Comparison of ENCODE assay signal across 17 mouse cellular contexts in genomic region chr19:20122475-20122874, GRCm38 (mm10).
DNase-seq lines count a peak whose midpoint lies in the region; ATAC-seq lines count a peak whose summit lies in the region.
"Had no signal": no experiment of that assay in that cellular context is flagged by ENCODE, and none has a peak within 500 bp of the region (broad histone marks: within the 10 kb centered on the region; RNA-seq: fewer than 3 reads in every experiment).

No protein-coding gene starts in this region.

- intact Hi-C loops in heart, postnatal 10 days (cut with DNase I): no loop called here

- H3K4me3 ChIP-seq in forebrain, embryonic 15.5 days: no peak overlapping the region
- H3K4me3 ChIP-seq in midbrain, embryonic 12.5 days: no peak overlapping the region
- H3K4me3 ChIP-seq: embryonic facial prominence, embryonic 13.5 days; gastrocnemius, adult 2 months; heart, embryonic 12.5 days; liver, embryonic 13.5 days had no signal

- 5% methylated on average over 4 of the region's 4 CpGs for WGBS in forebrain, embryonic 15.5 days
- 19% methylated on average over 4 of the region's 4 CpGs for WGBS in midbrain, embryonic 12.5 days

- no peak overlapping the region for H3K4me2 ChIP-seq in forebrain, embryonic 15.5 days (replicated peaks)
- no peak overlapping the region for H3K4me2 ChIP-seq in midbrain, embryonic 12.5 days (replicated peaks)
- H3K4me2 ChIP-seq: embryonic facial prominence, embryonic 13.5 days; heart, embryonic 12.5 days; liver, embryonic 13.5 days had no signal

- no peaks in the 10 kb centered on the region for H3K36me3 ChIP-seq in forebrain, embryonic 15.5 days
- no peaks in the 10 kb centered on the region for H3K36me3 ChIP-seq in midbrain, embryonic 12.5 days
- H3K36me3 ChIP-seq: embryonic facial prominence, embryonic 13.5 days; heart, embryonic 12.5 days; liver, embryonic 13.5 days had no signal

- H3K9me3 ChIP-seq in forebrain, embryonic 15.5 days: no peaks in the 10 kb centered on the region
- H3K9me3 ChIP-seq in midbrain, embryonic 12.5 days: no peaks in the 10 kb centered on the region
- H3K9me3 ChIP-seq: embryonic facial prominence, embryonic 13.5 days; heart, embryonic 12.5 days; liver, embryonic 13.5 days had no signal

- 0 out of 2 replicates have a peak overlapping the region, but pooled peaks have one; percentile 11 for H3K27ac ChIP-seq in forebrain, embryonic 15.5 days (replicated peaks)
- H3K27ac ChIP-seq in midbrain, embryonic 12.5 days (replicated peaks): no peak overlapping the region
- H3K27ac ChIP-seq: embryonic facial prominence, embryonic 13.5 days; gastrocnemius, adult 2 months; liver, embryonic 13.5 days had no signal

- H3K27me3 ChIP-seq in forebrain, embryonic 15.5 days: no peaks in the 10 kb centered on the region
- no peaks in the 10 kb centered on the region for H3K27me3 ChIP-seq in midbrain, embryonic 12.5 days
- H3K27me3 ChIP-seq: embryonic facial prominence, embryonic 13.5 days; heart, embryonic 12.5 days; liver, embryonic 13.5 days had no signal

- peak; percentile 70 for DNase-seq in embryo, embryonic 10.5 days (ENCODE audit: low spot score)
- peak; percentile 94 for DNase-seq in retina, embryonic 14.5 days (ENCODE audit: low spot score)
- no peak for DNase-seq in heart, postnatal 10 days
- DNase-seq in layer of hippocampus, adult 9-11 months: no peak
- DNase-seq in thymus, postnatal 10 days (ENCODE audit: low spot score in 2 of 2): no peak
- DNase-seq: adrenal gland, postnatal 14 days; cerebellum, adult 18-20 months; gastrocnemius, adult 2 months; kidney, postnatal 36 days; liver, embryonic 13.5 days; lung, postnatal 4 days; right cerebral cortex, postnatal 25 days had no signal

- peak; percentile 89 for ATAC-seq in forebrain, embryonic 15.5 days (replicated peaks)
- peak; percentile 87 for ATAC-seq in midbrain, embryonic 12.5 days (ENCODE audit: low FRiP score, low read depth)
- ATAC-seq: inflammation-experienced regulatory T-cells, adult 6 months had no signal

- H3K4me1 ChIP-seq in forebrain, embryonic 15.5 days: peaks cover 16% of the 10 kb centered on the region
- 0 out of 2 replicates have a peak, but pooled peaks cover 4% of the 10 kb centered on the region for H3K4me1 ChIP-seq in midbrain, embryonic 12.5 days
- H3K4me1 ChIP-seq: embryonic facial prominence, embryonic 13.5 days; heart, embryonic 12.5 days; liver, embryonic 13.5 days had no signal

- H3K9ac ChIP-seq in forebrain, embryonic 15.5 days (replicated peaks): no peak overlapping the region
- H3K9ac ChIP-seq in midbrain, embryonic 12.5 days (replicated peaks): no peak overlapping the region
- H3K9ac ChIP-seq: embryonic facial prominence, embryonic 13.5 days; heart, embryonic 12.5 days; liver, embryonic 13.5 days had no signal

Comparison
In these comparisons a context has a peak if more than half of its experiments do, and no peak if none do; other contexts are left out.
1. DNase-seq: peak in embryo, embryonic 10.5 days (single experiment) and retina, embryonic 14.5 days (single experiment); none in heart, postnatal 10 days (0 of 2), layer of hippocampus, adult 9-11 months (single experiment) and thymus, postnatal 10 days (0 of 2).